In genomic region chr11:82987621-82988020, GRCm38 (mm10) we compare ENCODE assay signal across 14 mouse cellular contexts. TPM values are rescaled to one million over a fixed set of nuclear protein-coding genes. Genes with fewer than 3 reads are reported as not detected.
DNase-seq lines count a peak whose midpoint lies in the region.
"Had no signal": no experiment of that assay in that cellular context is flagged by ENCODE, and none has a peak within 500 bp of the region (broad histone marks: within the 10 kb centered on the region; RNA-seq: fewer than 3 reads in every experiment).

No protein-coding gene starts in this region.

- DNase-seq in adrenal gland, adult 2 months, result peak; percentile 31
- no peak for DNase-seq in adrenal gland, adult 8-10 months
- DNase-seq in 3T3-L1 (ENCODE audit: low read depth, low spot score), result peak; percentile 64
- DNase-seq in brain, adult 2 months (ENCODE audit: low read depth, low spot score), result peak; percentile 41
- DNase-seq in urinary bladder, postnatal 25 days (ENCODE audit: low spot score), result no peak
- DNase-seq: adrenal gland, postnatal 10 days; adrenal gland, postnatal 25 days; cerebellum, adult 11-12 months; cerebellum, adult 2 months; cerebellum, adult 9-10 months; cerebellum, postnatal 10 days; cerebellum, postnatal 25 days; forebrain, postnatal 0 days had no signal

RNA-seq across cellular contexts. Expression of gene Slfn9, which starts 4.0 kb away (rescaled TPM):
- 1 to 10 TPM; 5.3 to 7.5 TPM for total RNA-seq in adrenal gland, adult 2 months (2021)
- 0.91 and 1.2 TPM in 2 replicates for polyA plus RNA-seq in adrenal gland, adult 2 months (2012; rRNA removed)
- 10 to 100 TPM in 2 of 4 experiments, 1 to 10 TPM in 2; 7.4 to 11.7 (median 9.1) TPM for total RNA-seq in adrenal gland, adult 8-10 months (2022)

RNA-seq across cellular contexts. Expression of gene Slfn8, which starts 33.0 kb away (rescaled TPM):
- total RNA-seq in adrenal gland, adult 2 months (2021), result 1 to 10 TPM; 1.6 to 1.7 TPM
- polyA plus RNA-seq in adrenal gland, adult 2 months (2012; rRNA removed), result 0.48 and 0.77 TPM in 2 replicates
- 1 to 10 TPM; 1.9 to 5.4 (median 3.5) TPM for total RNA-seq in adrenal gland, adult 8-10 months (2022)
- polyA plus RNA-seq: C2C12 had no signal

RNA-seq across cellular contexts. Expression of gene Slfn5, which starts 36.5 kb away (rescaled TPM):
- 10 to 100 TPM; 28.3 to 32.7 TPM for total RNA-seq in adrenal gland, adult 2 months (2021)
- polyA plus RNA-seq in adrenal gland, adult 2 months (2012; rRNA removed), result 2.2 and 2.3 TPM in 2 replicates
- 10 to 100 TPM; 23.4 to 47.5 (median 37.3) TPM for total RNA-seq in adrenal gland, adult 8-10 months (2022)

Comparison
In these comparisons a context has a peak if more than half of its experiments do, and no peak if none do; other contexts are left out.
1. DNase-seq: peak in adrenal gland, adult 2 months (single experiment), 3T3-L1 (single experiment) and brain, adult 2 months (single experiment); none in adrenal gland, adult 8-10 months (single experiment) and urinary bladder, postnatal 25 days (single experiment).